Mouse (Mus musculus): ENCODE measurements around the gene Aknad1.

DNA sequence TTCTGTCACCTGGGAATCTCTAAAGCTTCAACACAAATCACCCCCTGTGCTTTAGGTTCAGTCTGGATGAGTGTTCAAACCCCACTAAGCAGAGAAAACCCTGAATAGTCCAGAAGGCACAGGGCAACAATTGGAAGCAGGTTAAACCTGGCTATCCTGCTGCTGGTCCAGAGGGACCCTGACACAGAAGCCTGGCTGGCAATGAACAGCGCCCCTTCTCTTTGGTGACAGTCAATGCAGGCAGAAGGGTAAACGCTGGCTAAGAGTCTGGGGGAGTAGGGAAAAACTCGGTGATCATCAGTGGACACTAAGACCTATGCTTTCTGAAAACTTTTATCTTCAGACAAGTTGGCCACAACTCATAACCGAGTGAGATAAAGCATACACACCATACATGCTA is 39.7 kb upstream of the Aknad1 start:
- TF ChIP-seq POLR2A (IDR thresholded peaks at IDR 0.05; ENCODE audit: low read depth, low read length) (no peak), CTCF (IDR thresholded peaks at IDR 0.05; ENCODE audit: borderline replicate concordance, insufficient read depth, low read length) (no peak)

All from embryonic fibroblast, embryonic 13.5 days (primary cell).